Mouse (Mus musculus) liver, postnatal 0 days (tissue): ENCODE measurements around the gene Bglap3.

Source experiments
- CTCF ChIP-seq: sonication (generic); IDR thresholded peaks from 2 replicates; pipeline ENCODE4 v1.5.1; 2016; ENCODE audit warnings: antibody characterized with exemption, low read depth
- EP300 ChIP-seq: IDR thresholded peaks from 2 replicates; pipeline ENCODE4 v1.6.1; 2016; ENCODE audit warnings: antibody characterized with exemption, low read depth, mild to moderate bottlenecking

- TF ChIP-seq CTCF (no peak), EP300 (no peak)
Measured at GRCm38 (mm10) chr3:88324951-88325405, 47.6 kb downstream of the Bglap3 start, which contains the start of gene Glmp.
